Mouse (Mus musculus) stomach, postnatal 0 days (tissue): ENCODE results near the gene Shc4.

Experiments used
- CTCF ChIP-seq: IDR thresholded peaks from 2 replicates; pipeline ENCODE4 v1.5.1; 2016; ENCODE audit warnings: antibody characterized with exemption, low read depth, mild to moderate bottlenecking, moderate library complexity
- EP300 ChIP-seq: optimal IDR thresholded peaks from 2 replicates; pipeline ENCODE3; 2016; ENCODE audit warnings: antibody characterized with exemption

DNA sequence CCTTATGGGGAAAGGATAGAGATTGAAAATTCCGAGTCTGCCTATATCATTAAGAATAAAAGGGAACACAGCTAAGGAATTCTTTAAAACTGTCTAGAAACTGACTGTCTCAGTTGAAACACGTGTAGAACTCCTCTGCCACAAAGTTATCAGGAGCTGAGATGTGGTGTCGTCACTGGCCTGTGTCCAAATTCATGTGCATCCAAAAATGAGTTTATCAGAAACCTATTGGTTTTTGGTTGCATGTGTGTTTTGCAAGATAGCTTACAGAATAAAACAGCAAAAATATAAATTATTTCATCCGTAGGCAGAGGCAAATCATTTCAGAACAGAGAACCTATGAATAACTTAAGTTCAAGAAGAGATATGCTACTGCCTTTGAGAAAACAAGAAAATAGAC, 57.3 kb downstream of the Shc4 start:
- TF ChIP-seq CTCF (no peak), EP300 (no peak)
